Mouse (Mus musculus) small intestine, adult 2 months (tissue): ENCODE measurements around the gene Hist1h4h.

Experiments used
- CTCF ChIP-seq: fragments of 200-500 bp; IDR thresholded peaks from 2 replicates; pipeline ENCODE4 v1.5.1; 2012; ENCODE audit warnings: low read depth, mild to moderate bottlenecking, control low read depth, inconsistent platforms, low read length, moderate library complexity, mixed read lengths; ENCODE audit not compliant: insufficient replicate concordance, insufficient read length; ENCODE audit errors: extremely low read depth
- POLR2A ChIP-seq: fragments of 200-500 bp; IDR thresholded peaks from 2 replicates; pipeline ENCODE4 v1.6.1; 2012; ENCODE audit warnings: low read depth, mild to moderate bottlenecking, control low read depth, inconsistent platforms, low read length, moderate library complexity

DNA sequence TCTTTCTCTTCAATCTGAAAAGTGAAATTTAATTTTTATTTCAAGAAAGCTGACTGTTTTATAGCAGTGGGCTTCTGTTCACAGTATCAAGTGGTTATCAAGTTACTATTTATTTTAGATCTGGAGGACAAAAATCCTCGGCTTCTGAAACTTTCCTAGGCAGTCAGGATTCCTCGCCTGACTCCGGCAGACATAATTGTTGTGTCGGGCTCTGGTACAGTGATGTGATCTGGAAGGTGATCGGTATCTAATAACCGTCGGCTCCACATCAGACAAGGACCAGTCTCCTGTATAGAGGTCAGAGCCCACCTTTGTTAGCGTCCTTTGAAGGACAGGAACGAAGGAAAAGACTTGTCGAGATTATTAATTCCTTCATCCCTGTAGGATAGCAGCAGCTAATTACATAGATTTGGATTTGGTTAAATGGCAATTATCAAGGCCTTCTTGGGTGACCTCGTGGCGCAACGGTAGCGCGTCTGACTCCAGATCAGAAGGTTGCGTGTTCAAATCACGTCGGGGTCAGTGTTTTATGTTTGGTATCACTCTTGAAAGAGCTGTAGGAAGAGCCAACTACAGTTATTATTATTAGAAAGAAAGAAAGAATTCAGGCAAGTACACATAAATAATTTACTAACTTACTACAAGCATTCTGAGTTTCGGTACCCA lies 33.1 kb upstream of the Hist1h4h start:
- TF ChIP-seq CTCF (no peak), POLR2A (no peak)
